Mouse (Mus musculus): Measurements from ENCODE around the gene H2-M5. TPM values are rescaled to one million over a fixed set of nuclear protein-coding genes. Genes with fewer than 3 reads are reported as not detected.

The H2-M5 gene
- polyA plus RNA-seq, 1 experiment = 0.06 TPM

DNA sequence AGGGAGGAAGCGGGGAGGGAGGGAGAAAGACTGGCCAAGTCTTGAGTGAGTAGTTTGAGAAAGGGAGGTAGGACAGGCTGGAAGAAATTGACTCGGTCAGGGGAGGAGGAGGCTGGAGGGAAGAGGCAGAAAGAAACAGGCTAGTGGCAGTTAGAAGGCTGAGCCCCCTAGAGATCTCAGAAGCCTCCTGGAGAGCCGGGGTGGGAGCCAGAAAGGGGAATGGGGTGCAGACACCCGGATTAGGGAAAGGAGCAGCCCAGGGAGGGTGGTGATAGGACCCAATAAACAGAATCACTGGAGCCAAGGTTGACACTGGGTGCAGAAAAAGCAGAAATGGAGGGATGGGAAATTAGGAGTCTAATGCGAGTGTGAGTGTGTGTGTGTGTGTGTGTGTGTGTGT is 45.6 kb downstream of the H2-M5 start:
- Histone ChIP-seq H3K27me3 (ENCODE audit: control insufficient read depth, insufficient read depth, insufficient read length) (no peaks in the 10 kb centered on the region), H3K79me3 (ENCODE audit: low read depth) (no peaks in the 10 kb centered on the region), H3K4me3 (ENCODE audit: insufficient read depth, poor library complexity, severe bottlenecking) (no peak overlapping the region), H3K79me2 (ENCODE audit: control insufficient read depth, insufficient read depth) (no peaks in the 10 kb centered on the region), H3K36me3 (ENCODE audit: control insufficient read depth, insufficient read depth) (peaks cover 7% of the 10 kb centered on the region), H3ac (ENCODE audit: control insufficient read depth, insufficient read length, low read depth) (no peak overlapping the region)
- TF ChIP-seq USF1 (IDR thresholded peaks at IDR 0.05; ENCODE audit: low read depth) (no peak), FOSL1 (IDR thresholded peaks at IDR 0.05; ENCODE audit: insufficient read depth, low read length, poor library complexity, severe bottlenecking) (no peak), MYOD1 (IDR thresholded peaks at IDR 0.05; ENCODE audit: control insufficient read depth, insufficient read length, low read depth) (no peak), MYOG (IDR thresholded peaks at IDR 0.05; ENCODE audit: control insufficient read depth, extremely low read depth, insufficient read length) (no peak), MAX (IDR thresholded peaks at IDR 0.05) (no peak), CTCF (IDR thresholded peaks at IDR 0.05; ENCODE audit: control insufficient read depth, insufficient read depth, insufficient read length) (no peak), CEBPB (IDR thresholded peaks at IDR 0.05; ENCODE audit: low read depth) (no peak)

DNA sequence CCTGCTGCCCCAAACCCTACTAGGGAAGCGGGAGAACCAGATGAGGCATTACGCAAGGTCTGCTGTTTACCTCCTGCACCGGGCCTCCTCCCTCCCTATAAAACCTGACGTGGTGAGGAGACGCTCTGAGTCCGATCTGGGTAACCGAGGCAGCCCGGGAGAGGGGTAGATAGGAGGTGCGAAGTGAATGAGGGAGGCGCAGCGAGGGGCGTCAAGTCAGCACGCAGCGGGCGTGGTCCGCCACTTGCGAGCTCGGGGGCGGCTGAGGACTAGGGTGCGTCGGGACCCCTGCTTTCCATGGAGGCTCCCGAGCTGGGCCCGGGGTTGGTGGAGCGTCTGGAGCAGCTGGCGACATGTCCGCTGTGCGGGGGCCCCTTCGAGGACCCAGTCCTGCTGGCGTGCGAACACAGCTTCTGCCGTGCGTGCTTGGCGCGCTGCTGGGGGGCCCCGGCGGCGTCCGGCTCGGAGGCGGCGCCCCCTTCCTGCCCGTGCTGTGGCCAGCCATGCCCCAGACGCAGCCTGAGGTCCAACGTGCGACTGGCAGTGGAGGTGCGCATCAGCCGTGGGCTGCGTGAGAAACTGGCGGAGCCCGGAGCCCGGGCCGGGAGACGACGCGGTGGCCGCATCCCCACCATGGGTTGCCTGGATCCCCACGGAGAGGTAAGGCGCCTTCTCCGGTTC is 46.4 kb downstream of the H2-M5 start, which contains the start of gene Rnf39:
Gene Rnf39, plus strand, starts transcription at position 128 of the 681 bp plus-strand sequence.
- Histone ChIP-seq H3K79me3 (ENCODE audit: low read depth) (no peaks in the 10 kb centered on the region), H3K4me3 (ENCODE audit: insufficient read depth, poor library complexity, severe bottlenecking) (no peak within 1 kb of the TSS), H3K27me3 (ENCODE audit: control insufficient read depth, insufficient read depth, insufficient read length) (no peaks in the 10 kb centered on the region), H3K36me3 (ENCODE audit: control insufficient read depth, insufficient read depth) (no peaks in the 10 kb centered on the region), H3ac (ENCODE audit: control insufficient read depth, insufficient read length, low read depth) (no peak within 1 kb of the TSS), H3K79me2 (ENCODE audit: control insufficient read depth, insufficient read depth) (no peaks in the 10 kb centered on the region)
- TF ChIP-seq FOSL1 (IDR thresholded peaks at IDR 0.05; ENCODE audit: insufficient read depth, low read length, poor library complexity, severe bottlenecking) (no peak), MYOD1 (IDR thresholded peaks at IDR 0.05; ENCODE audit: control insufficient read depth, insufficient read length, low read depth) (no peak), CEBPB (IDR thresholded peaks at IDR 0.05; ENCODE audit: low read depth) (no peak), MAX (IDR thresholded peaks at IDR 0.05) (no peak), CTCF (IDR thresholded peaks at IDR 0.05; ENCODE audit: control insufficient read depth, insufficient read depth, insufficient read length) (no peak), MYOG (IDR thresholded peaks at IDR 0.05; ENCODE audit: control insufficient read depth, extremely low read depth, insufficient read length) (no peak), USF1 (IDR thresholded peaks at IDR 0.05; ENCODE audit: low read depth) (no peak)

DNA sequence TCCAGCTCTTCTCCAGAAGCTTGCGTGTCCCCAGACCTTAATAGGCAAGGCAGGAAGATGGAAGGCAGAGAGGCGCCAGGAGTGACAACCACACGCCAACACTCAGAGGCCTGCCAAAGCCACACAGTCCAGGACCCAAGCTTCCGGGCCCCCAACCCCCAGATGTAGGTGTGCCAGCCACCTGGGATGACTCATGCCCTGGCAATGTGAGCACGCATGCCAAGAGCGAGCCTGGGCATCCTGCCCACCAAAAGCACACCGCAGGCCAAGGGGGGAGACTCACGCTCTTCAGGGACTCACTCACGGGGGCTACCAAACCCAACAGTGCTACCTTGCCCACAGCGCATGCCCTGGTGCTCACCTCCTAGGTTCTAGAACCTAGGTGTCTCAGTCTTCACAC is 46.9 kb downstream of the H2-M5 start:
- Histone ChIP-seq H3K79me3 (ENCODE audit: low read depth) (no peaks in the 10 kb centered on the region), H3K4me3 (ENCODE audit: insufficient read depth, poor library complexity, severe bottlenecking) (no peak overlapping the region), H3K36me3 (ENCODE audit: control insufficient read depth, insufficient read depth) (no peaks in the 10 kb centered on the region), H3K27me3 (ENCODE audit: control insufficient read depth, insufficient read depth, insufficient read length) (no peaks in the 10 kb centered on the region), H3ac (ENCODE audit: control insufficient read depth, insufficient read length, low read depth) (no peak overlapping the region), H3K79me2 (ENCODE audit: control insufficient read depth, insufficient read depth) (no peaks in the 10 kb centered on the region)
- TF ChIP-seq MYOD1 (IDR thresholded peaks at IDR 0.05; ENCODE audit: control insufficient read depth, insufficient read length, low read depth) (no peak), FOSL1 (IDR thresholded peaks at IDR 0.05; ENCODE audit: insufficient read depth, low read length, poor library complexity, severe bottlenecking) (no peak), MAX (IDR thresholded peaks at IDR 0.05) (no peak), MYOG (IDR thresholded peaks at IDR 0.05; ENCODE audit: control insufficient read depth, extremely low read depth, insufficient read length) (no peak), CEBPB (IDR thresholded peaks at IDR 0.05; ENCODE audit: low read depth) (no peak), CTCF (IDR thresholded peaks at IDR 0.05; ENCODE audit: control insufficient read depth, insufficient read depth, insufficient read length) (no peak), USF1 (IDR thresholded peaks at IDR 0.05; ENCODE audit: low read depth) (no peak)

DNA sequence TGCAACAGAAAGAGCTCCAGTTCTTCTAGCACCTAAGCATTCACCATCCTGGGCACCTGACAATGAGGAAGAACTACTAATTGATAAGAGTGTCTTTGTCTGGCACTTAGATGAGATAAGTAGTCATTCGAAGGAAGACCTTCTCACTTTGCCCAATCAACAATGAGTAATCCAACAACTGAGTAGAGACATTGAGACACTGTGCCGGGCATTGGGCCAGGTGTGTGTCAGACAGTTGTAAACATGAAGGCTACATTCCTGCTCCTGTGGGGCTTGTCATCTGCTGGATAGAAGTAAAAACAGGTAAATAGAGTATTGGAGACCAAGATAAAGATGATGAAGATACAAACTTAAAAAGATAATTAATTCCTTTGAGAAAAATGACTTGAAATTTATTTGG is 51.3 kb downstream of the H2-M5 start:
- no peaks in the 10 kb centered on the region for H3K27me3 ChIP-seq (ENCODE audit: control insufficient read depth, insufficient read depth, insufficient read length)
- H3K4me3 ChIP-seq (ENCODE audit: insufficient read depth, poor library complexity, severe bottlenecking) = no peak overlapping the region
- no peaks in the 10 kb centered on the region for H3K36me3 ChIP-seq (ENCODE audit: control insufficient read depth, insufficient read depth)
- H3ac ChIP-seq (ENCODE audit: control insufficient read depth, insufficient read length, low read depth) = no peak overlapping the region
- peaks cover 2% of the 10 kb centered on the region for H3K79me3 ChIP-seq (ENCODE audit: low read depth)
- peaks cover 4% of the 10 kb centered on the region for H3K79me2 ChIP-seq (ENCODE audit: control insufficient read depth, insufficient read depth)
- no peak for TF ChIP-seq FOSL1 (IDR thresholded peaks at IDR 0.05; ENCODE audit: insufficient read depth, low read length, poor library complexity, severe bottlenecking)
- no peak for TF ChIP-seq MYOG (IDR thresholded peaks at IDR 0.05; ENCODE audit: control insufficient read depth, extremely low read depth, insufficient read length)
- no peak for TF ChIP-seq CEBPB (IDR thresholded peaks at IDR 0.05; ENCODE audit: low read depth)
- no peak for TF ChIP-seq MAX (IDR thresholded peaks at IDR 0.05)
- no peak for TF ChIP-seq USF1 (IDR thresholded peaks at IDR 0.05; ENCODE audit: low read depth)
- no peak for TF ChIP-seq MYOD1 (IDR thresholded peaks at IDR 0.05; ENCODE audit: control insufficient read depth, insufficient read length, low read depth)
- no peak for TF ChIP-seq CTCF (IDR thresholded peaks at IDR 0.05; ENCODE audit: control insufficient read depth, insufficient read depth, insufficient read length)

Other genes starting within 250 kb of the H2-M5 start
- not detected for gene H2-M10.5, start 216.6 kb downstream of the H2-M5 start, polyA plus RNA-seq (2012; fragmentation: generic; extraction: Trizol)
- gene H2-M10.6, start 177.4 kb downstream of the H2-M5 start, polyA plus RNA-seq (2012; fragmentation: generic; extraction: Trizol) = not detected
- gene Trim26, start 152.4 kb downstream of the H2-M5 start, polyA plus RNA-seq (2012; fragmentation: generic; extraction: Trizol) = 15.0 TPM
- 0.04 TPM for gene Trim15, start 122.3 kb downstream of the H2-M5 start, polyA plus RNA-seq (2012; fragmentation: generic; extraction: Trizol)
- not detected for gene Trim10, start 120.0 kb downstream of the H2-M5 start, polyA plus RNA-seq (2012; fragmentation: generic; extraction: Trizol)
- not detected for gene Trim40, start 99.4 kb downstream of the H2-M5 start, polyA plus RNA-seq (2012; fragmentation: generic; extraction: Trizol)
- not detected for gene Trim31, start 91.4 kb downstream of the H2-M5 start, polyA plus RNA-seq (2012; fragmentation: generic; extraction: Trizol)
- gene Rnf39, start 46.6 kb downstream of the H2-M5 start, polyA plus RNA-seq (2012; fragmentation: generic; extraction: Trizol) = 0.02 TPM
- gene Ppp1r11, start 37.8 kb downstream of the H2-M5 start, polyA plus RNA-seq (2012; fragmentation: generic; extraction: Trizol) = 181 TPM
- 93.2 TPM for gene Znrd1, start 31.0 kb downstream of the H2-M5 start, polyA plus RNA-seq (2012; fragmentation: generic; extraction: Trizol)
- gene Znrd1as, start 30.9 kb downstream of the H2-M5 start, polyA plus RNA-seq (2012; fragmentation: generic; extraction: Trizol) = 3.2 TPM
- not detected for gene 2410137M14Rik, start 8.3 kb downstream of the H2-M5 start, polyA plus RNA-seq (2012; fragmentation: generic; extraction: Trizol)
- gene Zfp57, start 11.6 kb upstream of the H2-M5 start, polyA plus RNA-seq (2012; fragmentation: generic; extraction: Trizol) = 11.6 TPM
- 0.02 TPM for gene Mog, start 33.9 kb upstream of the H2-M5 start, polyA plus RNA-seq (2012; fragmentation: generic; extraction: Trizol)
- 6.1 TPM for gene Gabbr1, start 56.4 kb upstream of the H2-M5 start, polyA plus RNA-seq (2012; fragmentation: generic; extraction: Trizol)
- gene Olfr90, start 99.0 kb upstream of the H2-M5 start, polyA plus RNA-seq (2012; fragmentation: generic; extraction: Trizol) = not detected
- not detected for gene Olfr91, start 108.7 kb upstream of the H2-M5 start, polyA plus RNA-seq (2012; fragmentation: generic; extraction: Trizol)
- not detected for gene Olfr92, start 130.6 kb upstream of the H2-M5 start, polyA plus RNA-seq (2012; fragmentation: generic; extraction: Trizol)
- gene Olfr93, start 172.0 kb upstream of the H2-M5 start, polyA plus RNA-seq (2012; fragmentation: generic; extraction: Trizol) = not detected
- gene Ubd, start 204.4 kb upstream of the H2-M5 start, polyA plus RNA-seq (2012; fragmentation: generic; extraction: Trizol) = not detected
- gene Olfr94, start 211.5 kb upstream of the H2-M5 start, polyA plus RNA-seq (2012; fragmentation: generic; extraction: Trizol) = not detected
- gene Olfr95, start 223.6 kb upstream of the H2-M5 start, polyA plus RNA-seq (2012; fragmentation: generic; extraction: Trizol) = not detected
- gene Olfr96, start 230.6 kb upstream of the H2-M5 start, polyA plus RNA-seq (2012; fragmentation: generic; extraction: Trizol) = not detected
- gene Olfr97, start 247.8 kb upstream of the H2-M5 start, polyA plus RNA-seq (2012; fragmentation: generic; extraction: Trizol) = not detected